Mouse (Mus musculus) testis, postnatal 14 days (tissue): ENCODE measurements around the gene Cpa1.

Experiments
- DNase-seq: peaks from one replicate; pipeline ENCODE4 v3.0.0; 2021; ENCODE audit warnings: low spot score

Cpa1 gene

GRCm38 (mm10) chr6:30620994-30621393, 18.0 kb upstream of the Cpa1 start:
- no peak for DNase-seq

- no peak for DNase-seq
These were observed 17.0 kb upstream of the Cpa1 start for GRCm38 (mm10) chr6:30621986-30622389.

GRCm38 (mm10) chr6:30624763-30625162, 14.3 kb upstream of the Cpa1 start:
- DNase-seq, result no peak

- no peak for DNase-seq
These were observed 10.9 kb upstream of the Cpa1 start for GRCm38 (mm10) chr6:30628152-30628551.

- DNase-seq, result no peak
These were observed 9.0 kb upstream of the Cpa1 start for GRCm38 (mm10) chr6:30629989-30630388.

- no peak for DNase-seq
These were observed 3.6 kb upstream of the Cpa1 start for GRCm38 (mm10) chr6:30635361-30635862.

GRCm38 (mm10) chr6:30636186-30636842, 2.7 kb upstream of the Cpa1 start:
- DNase-seq, result no peak

GRCm38 (mm10) chr6:30643694-30644460, 4.9 kb downstream of the Cpa1 start:
- DNase-seq, result no peak

- DNase-seq, result no peak
These were observed 5.4 kb downstream of the Cpa1 start for GRCm38 (mm10) chr6:30644462-30644861.

GRCm38 (mm10) chr6:30645379-30645778, 6.4 kb downstream of the Cpa1 start:
- no peak for DNase-seq

GRCm38 (mm10) chr6:30649651-30650296, 10.8 kb downstream of the Cpa1 start:
- no peak for DNase-seq

- DNase-seq, result no peak
These were observed 13.6 kb downstream of the Cpa1 start for GRCm38 (mm10) chr6:30652425-30653188.

- DNase-seq, result no peak
These were observed 14.5 kb downstream of the Cpa1 start for GRCm38 (mm10) chr6:30653518-30653917.

- no peak for DNase-seq
These were observed 15.4 kb downstream of the Cpa1 start for GRCm38 (mm10) chr6:30654402-30654859.

- no peak for DNase-seq
These were observed 15.9 kb downstream of the Cpa1 start for GRCm38 (mm10) chr6:30654932-30655331.

- no peak for DNase-seq
These were observed 18.3 kb downstream of the Cpa1 start for GRCm38 (mm10) chr6:30657279-30657678.

- DNase-seq, result no peak
These were observed 19.6 kb downstream of the Cpa1 start for GRCm38 (mm10) chr6:30658619-30659018.

- no peak for DNase-seq
These were observed 25.8 kb downstream of the Cpa1 start for GRCm38 (mm10) chr6:30664776-30665175.

GRCm38 (mm10) chr6:30665296-30665695, 26.3 kb downstream of the Cpa1 start:
- DNase-seq, result no peak

GRCm38 (mm10) chr6:30666043-30666442, 27.0 kb downstream of the Cpa1 start:
- no peak for DNase-seq

GRCm38 (mm10) chr6:30667585-30667984, 28.6 kb downstream of the Cpa1 start:
- no peak for DNase-seq

GRCm38 (mm10) chr6:30671696-30672095, 32.7 kb downstream of the Cpa1 start:
- DNase-seq, result no peak
